Mouse (Mus musculus) Muller cell, postnatal 12 days (primary cell): ENCODE measurements around the gene Hikeshi.

Experiments
- DNase-seq: peaks from one replicate; pipeline ENCODE4 v3.0.0-alpha.2; 2015; ENCODE audit errors: inconsistent ontology term

Gene Hikeshi

GRCm38 (mm10) chr7:89913432-89914158, 27.4 kb downstream of the Hikeshi start:
- no peak for DNase-seq

GRCm38 (mm10) chr7:89912356-89912755, 28.6 kb downstream of the Hikeshi start:
- peak; percentile 71 for DNase-seq

- no peak for DNase-seq
Measured at GRCm38 (mm10) chr7:89909711-89910110, 31.3 kb downstream of the Hikeshi start.

GRCm38 (mm10) chr7:89908899-89909621, 31.9 kb downstream of the Hikeshi start:
- DNase-seq: no peak

GRCm38 (mm10) chr7:89908421-89908820, 32.6 kb downstream of the Hikeshi start:
- no peak for DNase-seq

- DNase-seq: peak; percentile 63
Measured at GRCm38 (mm10) chr7:89907950-89908349, 33.1 kb downstream of the Hikeshi start.

- DNase-seq: no peak
Measured at GRCm38 (mm10) chr7:89903442-89904343, 37.3 kb downstream of the Hikeshi start, which contains the start of gene Ccdc81. Ccdc81 (minus strand) TSS chr7:89903629.

- DNase-seq: no peak
Measured at GRCm38 (mm10) chr7:89903007-89903406, 38.0 kb downstream of the Hikeshi start.

- DNase-seq: no peak
Measured at GRCm38 (mm10) chr7:89891856-89892255, 49.1 kb downstream of the Hikeshi start.

- DNase-seq: no peak
Measured at GRCm38 (mm10) chr7:89891412-89891811, 49.6 kb downstream of the Hikeshi start.

GRCm38 (mm10) chr7:89884551-89884950, 56.5 kb downstream of the Hikeshi start:
- peak; percentile 63 for DNase-seq

GRCm38 (mm10) chr7:89879686-89880085, 61.3 kb downstream of the Hikeshi start:
- DNase-seq: no peak
